Mouse (Mus musculus): ENCODE results near the gene Pafah2. TPM values are rescaled to one million over a fixed set of nuclear protein-coding genes. Genes with fewer than 3 reads are reported as not detected.
"Not testable (repeated sequence)": the region's sequence is repeated elsewhere in the genome, so short reads cannot be mapped to it uniquely, and the experiment has no call there.

Gene Pafah2
- polyA plus RNA-seq, 1 experiment from 2014 or later, result 11.1 TPM

- peaks cover 21 to 35% of the 10 kb centered on the region in 2 experiments; a peak in 3 of 4 replicates for H3K4me1 ChIP-seq (ENCODE audit: control insufficient read depth in 2 of 2, insufficient read depth in 2 of 2, low read length in 2 of 2)
- no peak for ATAC-seq (ENCODE audit: insufficient number of reproducible peaks, insufficient read depth, low FRiP score, low read depth)
- peaks cover 30% of the 10 kb centered on the region for H3K27me3 ChIP-seq (ENCODE audit: control insufficient read depth, insufficient read depth, low read length)
- WGBS, result 64% methylated on average over 1 of the region's 1 CpGs
- no peak overlapping the region for H3K9ac ChIP-seq (ENCODE audit: low read length)
- H3K36me3 ChIP-seq (ENCODE audit: control insufficient read depth, insufficient read depth, low read length), result no peaks in the 10 kb centered on the region
- no peak overlapping the region for H3K27ac ChIP-seq (replicated peaks in 1 of 2; ENCODE audit: control insufficient read depth in 1 of 2, insufficient read depth in 1 of 2, low read depth in 2 of 2, low read length in 2 of 2)
- no peak overlapping the region for H3K4me2 ChIP-seq (ENCODE audit: low read length)
- H3K4me3 ChIP-seq (ENCODE audit: control insufficient read depth in 1 of 2, insufficient read depth in 1 of 2, low read depth in 1 of 2, low read length in 2 of 2), result no peak overlapping the region
- no peaks in the 10 kb centered on the region for H3K9me3 ChIP-seq (ENCODE audit: control insufficient read depth, low read length)
These were observed 21.8 kb upstream of the Pafah2 start for GRCm38 (mm10) chr4:134374306-134374705.

- Histone ChIP-seq H3K4me2 (ENCODE audit: low read length) (no peak overlapping the region), H3K4me1 (ENCODE audit: control insufficient read depth in 2 of 2, insufficient read depth in 2 of 2, low read length in 2 of 2) (peaks cover 9 to 12% of the 10 kb centered on the region in 2 experiments; a peak in 3 of 4 replicates), H3K9me3 (ENCODE audit: control insufficient read depth, low read length) (no peaks in the 10 kb centered on the region), H3K27ac (replicated peaks in 1 of 2; ENCODE audit: control insufficient read depth in 1 of 2, insufficient read depth in 1 of 2, low read depth in 2 of 2, low read length in 2 of 2) (no peak overlapping the region), H3K9ac (ENCODE audit: low read length) (no peak overlapping the region), H3K4me3 (ENCODE audit: control insufficient read depth in 1 of 2, insufficient read depth in 1 of 2, low read depth in 1 of 2, low read length in 2 of 2) (no peak overlapping the region), H3K36me3 (ENCODE audit: control insufficient read depth, insufficient read depth, low read length) (no peaks in the 10 kb centered on the region), H3K27me3 (ENCODE audit: control insufficient read depth, insufficient read depth, low read length) (no peaks in the 10 kb centered on the region)
- no peak for ATAC-seq (ENCODE audit: insufficient number of reproducible peaks, insufficient read depth, low FRiP score, low read depth)
- 36% methylated on average over 9 of the region's 10 CpGs for WGBS
These were observed 18.0 kb upstream of the Pafah2 start for GRCm38 (mm10) chr4:134378089-134378615.

- Histone ChIP-seq H3K27me3 (ENCODE audit: control insufficient read depth, insufficient read depth, low read length) (no peaks in the 10 kb centered on the region), H3K4me1 (ENCODE audit: control insufficient read depth in 2 of 2, insufficient read depth in 2 of 2, low read length in 2 of 2) (peaks cover 9 to 12% of the 10 kb centered on the region in 2 experiments; a peak in 3 of 4 replicates), H3K4me3 (ENCODE audit: control insufficient read depth in 1 of 2, insufficient read depth in 1 of 2, low read depth in 1 of 2, low read length in 2 of 2) (no peak overlapping the region), H3K4me2 (ENCODE audit: low read length) (no peak overlapping the region), H3K27ac (replicated peaks in 1 of 2; ENCODE audit: control insufficient read depth in 1 of 2, insufficient read depth in 1 of 2, low read depth in 2 of 2, low read length in 2 of 2) (no peak overlapping the region), H3K36me3 (ENCODE audit: control insufficient read depth, insufficient read depth, low read length) (no peaks in the 10 kb centered on the region), H3K9ac (ENCODE audit: low read length) (no peak overlapping the region), H3K9me3 (ENCODE audit: control insufficient read depth, low read length) (no peaks in the 10 kb centered on the region)
- WGBS, result 86% methylated on average over 8 of the region's 8 CpGs
- no peak for ATAC-seq (ENCODE audit: insufficient number of reproducible peaks, insufficient read depth, low FRiP score, low read depth)
These were observed 16.6 kb upstream of the Pafah2 start for GRCm38 (mm10) chr4:134379510-134379909.

GRCm38 (mm10) chr4:134383750-134384149 lies 12.4 kb upstream of the Pafah2 start, which contains the start of gene Extl1:
TSS of gene Extl1 (minus strand) at chr4:134383850.
- H3K9me3 ChIP-seq (ENCODE audit: control insufficient read depth, low read length); H3K27ac ChIP-seq (replicated peaks in 1 of 2; ENCODE audit: control insufficient read depth in 1 of 2, insufficient read depth in 1 of 2, low read depth in 2 of 2, low read length in 2 of 2); H3K4me1 ChIP-seq (ENCODE audit: control insufficient read depth in 2 of 2, insufficient read depth in 2 of 2, low read length in 2 of 2); H3K27me3 ChIP-seq (ENCODE audit: control insufficient read depth, insufficient read depth, low read length); H3K36me3 ChIP-seq (ENCODE audit: control insufficient read depth, insufficient read depth, low read length); H3K4me3 ChIP-seq (ENCODE audit: control insufficient read depth in 1 of 2, insufficient read depth in 1 of 2, low read depth in 1 of 2, low read length in 2 of 2); H3K4me2 ChIP-seq (ENCODE audit: low read length); ATAC-seq (ENCODE audit: insufficient number of reproducible peaks, insufficient read depth, low FRiP score, low read depth); H3K9ac ChIP-seq (ENCODE audit: low read length): not testable (repeated sequence)
- WGBS, result 97% methylated on average over 2 of the region's 6 CpGs

GRCm38 (mm10) chr4:134387268-134387667 lies 8.9 kb upstream of the Pafah2 start:
- no peak overlapping the region for H3K4me2 ChIP-seq (ENCODE audit: low read length)
- no peak overlapping the region for H3K27ac ChIP-seq (replicated peaks in 1 of 2; ENCODE audit: control insufficient read depth in 1 of 2, insufficient read depth in 1 of 2, low read depth in 2 of 2, low read length in 2 of 2)
- 63% methylated on average over 6 of the region's 6 CpGs for WGBS
- 0 out of 4 replicates have a peak, but pooled peaks cover 0 to under 1% of the 10 kb centered on the region in 2 experiments for H3K4me1 ChIP-seq (ENCODE audit: control insufficient read depth in 2 of 2, insufficient read depth in 2 of 2, low read length in 2 of 2)
- H3K36me3 ChIP-seq (ENCODE audit: control insufficient read depth, insufficient read depth, low read length), result no peaks in the 10 kb centered on the region
- no peak overlapping the region for H3K9ac ChIP-seq (ENCODE audit: low read length)
- no peaks in the 10 kb centered on the region for H3K27me3 ChIP-seq (ENCODE audit: control insufficient read depth, insufficient read depth, low read length)
- H3K4me3 ChIP-seq (ENCODE audit: control insufficient read depth in 1 of 2, insufficient read depth in 1 of 2, low read depth in 1 of 2, low read length in 2 of 2), result no peak overlapping the region
- H3K9me3 ChIP-seq (ENCODE audit: control insufficient read depth, low read length), result no peaks in the 10 kb centered on the region
- no peak for ATAC-seq (ENCODE audit: insufficient number of reproducible peaks, insufficient read depth, low FRiP score, low read depth)

- 22% methylated on average over 5 of the region's 5 CpGs for WGBS
- peaks cover 0 to 4% of the 10 kb centered on the region in 2 experiments; a peak in 1 of 4 replicates for H3K4me1 ChIP-seq (ENCODE audit: control insufficient read depth in 2 of 2, insufficient read depth in 2 of 2, low read length in 2 of 2)
- H3K4me2 ChIP-seq (ENCODE audit: low read length), result no peak overlapping the region
- no peak overlapping the region for H3K9ac ChIP-seq (ENCODE audit: low read length)
- no peak overlapping the region for H3K27ac ChIP-seq (replicated peaks in 1 of 2; ENCODE audit: control insufficient read depth in 1 of 2, insufficient read depth in 1 of 2, low read depth in 2 of 2, low read length in 2 of 2)
- H3K36me3 ChIP-seq (ENCODE audit: control insufficient read depth, insufficient read depth, low read length), result no peaks in the 10 kb centered on the region
- no peak for ATAC-seq (ENCODE audit: insufficient number of reproducible peaks, insufficient read depth, low FRiP score, low read depth)
- no peaks in the 10 kb centered on the region for H3K9me3 ChIP-seq (ENCODE audit: control insufficient read depth, low read length)
- H3K4me3 ChIP-seq (ENCODE audit: control insufficient read depth in 1 of 2, insufficient read depth in 1 of 2, low read depth in 1 of 2, low read length in 2 of 2), result no peak overlapping the region
- H3K27me3 ChIP-seq (ENCODE audit: control insufficient read depth, insufficient read depth, low read length), result no peaks in the 10 kb centered on the region
These were observed 7.7 kb upstream of the Pafah2 start for GRCm38 (mm10) chr4:134388397-134388796.

GRCm38 (mm10) chr4:134391636-134392035 lies 4.5 kb upstream of the Pafah2 start:
- Histone ChIP-seq H3K27me3 (ENCODE audit: control insufficient read depth, insufficient read depth, low read length) (no peaks in the 10 kb centered on the region), H3K9ac (ENCODE audit: low read length) (no peak overlapping the region), H3K4me2 (ENCODE audit: low read length) (no peak overlapping the region), H3K9me3 (ENCODE audit: control insufficient read depth, low read length) (no peaks in the 10 kb centered on the region), H3K4me1 (ENCODE audit: control insufficient read depth in 2 of 2, insufficient read depth in 2 of 2, low read length in 2 of 2) (peaks cover 0 to 6% of the 10 kb centered on the region in 2 experiments; a peak in 1 of 4 replicates), H3K36me3 (ENCODE audit: control insufficient read depth, insufficient read depth, low read length) (no peaks in the 10 kb centered on the region), H3K4me3 (ENCODE audit: control insufficient read depth in 1 of 2, insufficient read depth in 1 of 2, low read depth in 1 of 2, low read length in 2 of 2) (no peak overlapping the region), H3K27ac (replicated peaks in 1 of 2; ENCODE audit: control insufficient read depth in 1 of 2, insufficient read depth in 1 of 2, low read depth in 2 of 2, low read length in 2 of 2) (no peak overlapping the region)
- WGBS, result 100% methylated on average over 1 of the region's 1 CpGs
- ATAC-seq (ENCODE audit: insufficient number of reproducible peaks, insufficient read depth, low FRiP score, low read depth), result no peak

- Histone ChIP-seq H3K27ac (replicated peaks in 1 of 2; ENCODE audit: control insufficient read depth in 1 of 2, insufficient read depth in 1 of 2, low read depth in 2 of 2, low read length in 2 of 2) (no peak overlapping the region), H3K9me3 (ENCODE audit: control insufficient read depth, low read length) (no peaks in the 10 kb centered on the region), H3K27me3 (ENCODE audit: control insufficient read depth, insufficient read depth, low read length) (no peaks in the 10 kb centered on the region), H3K4me1 (ENCODE audit: control insufficient read depth in 2 of 2, insufficient read depth in 2 of 2, low read length in 2 of 2) (peaks cover 0 to 14% of the 10 kb centered on the region in 2 experiments; a peak in 3 of 4 replicates), H3K36me3 (ENCODE audit: control insufficient read depth, insufficient read depth, low read length) (no peaks in the 10 kb centered on the region), H3K4me2 (ENCODE audit: low read length) (no peak overlapping the region), H3K9ac (ENCODE audit: low read length) (no peak overlapping the region), H3K4me3 (ENCODE audit: control insufficient read depth in 1 of 2, insufficient read depth in 1 of 2, low read depth in 1 of 2, low read length in 2 of 2) (no peak overlapping the region)
- WGBS, result 25% methylated on average over 8 of the region's 8 CpGs
- ATAC-seq (ENCODE audit: insufficient number of reproducible peaks, insufficient read depth, low FRiP score, low read depth), result no peak
These were observed 3.5 kb upstream of the Pafah2 start for GRCm38 (mm10) chr4:134392595-134392994.
